ENCODE assay signal across 7 mouse cellular contexts in the genomic region with DNA sequence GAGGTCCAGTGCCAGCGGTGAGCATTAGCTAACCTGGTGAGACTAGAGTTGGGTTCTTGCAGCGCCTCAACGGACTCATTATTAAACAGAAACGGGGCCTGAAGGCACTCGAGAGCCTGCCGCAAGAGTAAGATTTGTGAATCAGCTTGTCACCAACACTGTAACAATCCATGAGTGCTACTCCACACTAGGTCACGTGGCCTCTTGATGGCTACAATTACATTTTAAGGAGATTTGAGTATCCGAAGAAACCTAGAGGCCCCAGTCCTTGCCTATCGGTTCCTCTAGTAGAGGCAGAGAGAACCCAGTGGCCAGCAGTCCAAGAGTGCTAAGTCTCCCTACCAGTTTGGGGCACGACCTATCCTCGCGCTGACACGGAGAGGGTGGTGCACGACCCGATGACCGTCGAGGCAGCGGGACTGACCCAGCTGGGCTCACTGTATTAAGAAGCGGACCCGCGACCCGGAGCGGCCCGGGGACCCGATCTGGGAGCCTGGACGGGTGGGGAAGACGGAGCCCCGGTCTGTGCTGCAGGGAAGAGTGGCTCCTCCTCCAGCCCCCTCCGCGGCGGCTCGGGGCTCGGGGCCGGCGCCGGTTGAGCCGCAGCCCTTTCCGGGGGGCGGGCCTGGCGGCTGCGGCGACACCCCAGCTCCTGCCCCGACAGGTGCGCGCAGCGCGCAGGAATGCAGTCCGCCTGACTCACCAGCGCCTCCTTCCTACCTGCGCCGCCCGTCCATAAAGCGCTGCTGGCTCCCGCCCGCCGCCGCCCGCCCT. TPM values are rescaled to one million over a fixed set of nuclear protein-coding genes. Genes with fewer than 3 reads are reported as not detected.
DNase-seq lines count a peak whose midpoint lies in the region; ATAC-seq and TF ChIP-seq lines count a peak whose summit lies in the region.

A gene (plus strand): TSS at position 401 of the 774 bp plus-strand sequence.

- peaks cover 78% of the 10 kb centered on the region for H3K4me1 ChIP-seq in E14TG2a.4 (replicated peaks; ENCODE audit: low read depth, low read length)
- H3K4me1 ChIP-seq in forebrain, embryonic 14.5 days (ENCODE audit: control insufficient read depth, insufficient read depth, low read length), result no peaks in the 10 kb centered on the region

- WGBS in forebrain, embryonic 14.5 days, result 9% methylated on average over 57 of the region's 58 CpGs

- TF ChIP-seq CTCF in E14TG2a.4 (conservative IDR thresholded peaks at IDR 0.05; ENCODE audit: low read length), result no peak

- H3K27me3 ChIP-seq in E14TG2a.4 (ENCODE audit: insufficient read depth, low read length), result peaks cover 61% of the 10 kb centered on the region
- peaks cover 24% of the 10 kb centered on the region for H3K27me3 ChIP-seq in forebrain, embryonic 14.5 days (replicated peaks; ENCODE audit: control insufficient read depth, insufficient read depth, low read length)

- no peak within 1 kb of the TSS for H3K27ac ChIP-seq in forebrain, embryonic 14.5 days (ENCODE audit: low read depth, low read length)

- H3K36me3 ChIP-seq in E14TG2a.4 (ENCODE audit: insufficient read depth, low read length), result no peaks in the 10 kb centered on the region
- H3K36me3 ChIP-seq in forebrain, embryonic 14.5 days (ENCODE audit: control insufficient read depth, insufficient read depth, low read length), result no peaks in the 10 kb centered on the region

- DNase-seq in CD4-positive, CD25-positive, alpha-beta regulatory T cell, adult 2 months (ENCODE audit: low read depth, low spot score), result peak; percentile 62
- DNase-seq in forebrain, embryonic 14.5 days (ENCODE audit: low spot score), result no peak
- peak; percentile 57 for DNase-seq in kidney, adult 11 months
- DNase-seq in lung, adult 18-20 months, result peak; percentile 78 to 82
- DNase-seq in right cerebral cortex, adult 18-20 months, result no peak

- H3K4me3 ChIP-seq in E14TG2a.4 (replicated peaks; ENCODE audit: low read length), result peak within 1 kb of the TSS; percentile 82
- peak within 1 kb of the TSS; percentile 35 for H3K4me3 ChIP-seq in forebrain, embryonic 14.5 days (ENCODE audit: low read depth, low read length)

- ATAC-seq in forebrain, embryonic 14.5 days, result 0 out of 2 replicates have a peak, but pooled peaks have one; percentile 23
- ATAC-seq in neutrophil, adult 5-6 weeks (ENCODE audit: extremely low read depth, insufficient number of reproducible peaks, low FRiP score, poor library complexity, severe bottlenecking), result peak; percentile 28; the same call in 1 of the 2 replicates

- H3K9ac ChIP-seq in forebrain, embryonic 14.5 days (ENCODE audit: low read length), result peak within 1 kb of the TSS; percentile 57

- no peaks in the 10 kb centered on the region for H3K9me3 ChIP-seq in E14TG2a.4 (ENCODE audit: low read length)
- H3K9me3 ChIP-seq in forebrain, embryonic 14.5 days (replicated peaks; ENCODE audit: control insufficient read depth, low read length), result no peaks in the 10 kb centered on the region

- H3K4me2 ChIP-seq in forebrain, embryonic 14.5 days (ENCODE audit: low read length), result peak within 1 kb of the TSS; percentile 61

RNA-seq across cellular contexts. Expression of the gene that starts here (rescaled TPM):
- 0.48 and 0.62 TPM in 2 replicates for polyA plus RNA-seq in forebrain, embryonic 14.5 days (2014; fragmentation: Nextera tagmentation; extraction: Ambion mirVana)
- total RNA-seq in neutrophil, adult 5-6 weeks (2017), result 0.23 and 0.25 TPM in 2 replicates

Comparison
In these comparisons a context has a peak if more than half of its experiments do, and no peak if none do; other contexts are left out.
1. Peak in ATAC-seq, H3K4me3 ChIP-seq, H3K9ac ChIP-seq and H3K4me2 ChIP-seq in forebrain, embryonic 14.5 days; RNA of the gene not detected or under 1 TPM.
2. Peak in ATAC-seq in neutrophil, adult 5-6 weeks; RNA of the gene not detected or under 1 TPM.
3. DNase-seq: peak in CD4-positive, CD25-positive, alpha-beta regulatory T cell, adult 2 months (single experiment), kidney, adult 11 months (single experiment) and lung, adult 18-20 months (2 of 2); none in forebrain, embryonic 14.5 days (single experiment) and right cerebral cortex, adult 18-20 months (single experiment).